In the genomic region with DNA sequence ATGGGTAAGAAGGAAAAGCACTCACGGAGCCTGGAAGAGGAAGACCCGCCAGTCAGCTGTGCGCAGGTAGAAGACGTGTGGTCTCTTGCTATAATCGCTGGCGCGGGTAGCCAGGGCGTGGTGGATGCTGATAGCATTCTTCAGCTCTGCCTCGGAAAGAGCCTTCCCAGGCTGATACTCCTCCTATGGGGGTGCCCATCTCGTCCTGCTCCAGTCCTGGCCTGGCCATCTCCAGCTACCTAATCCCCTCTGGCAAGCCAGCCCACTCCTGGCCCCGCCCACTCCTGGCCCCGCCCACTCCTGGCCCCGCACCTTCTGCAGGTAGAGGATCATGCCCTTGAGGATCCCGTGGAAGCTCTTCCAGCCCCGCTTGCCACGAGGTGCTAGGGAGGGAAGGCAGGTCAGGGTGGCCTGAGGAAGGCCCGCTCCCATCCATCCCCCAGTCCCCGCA, we compare ENCODE assay signal across 8 mouse cellular contexts. TPM values are rescaled to one million over a fixed set of nuclear protein-coding genes. Genes with fewer than 3 reads are reported as not detected.
DNase-seq lines count a peak whose midpoint lies in the region; ATAC-seq and TF ChIP-seq lines count a peak whose summit lies in the region.

No protein-coding gene starts in this region.

- no peaks in the 10 kb centered on the region for H3K4me1 ChIP-seq in kidney, adult 2 months (ENCODE audit: control insufficient read depth, insufficient read depth, low read length)
- H3K4me1 ChIP-seq in kidney, embryonic 14.5 days (ENCODE audit: control insufficient read depth, insufficient read depth, low read length), result 0 out of 2 replicates have a peak, but pooled peaks cover 5% of the 10 kb centered on the region
- peaks cover 0 to 14% of the 10 kb centered on the region in 2 experiments; a peak in 1 of 4 replicates for H3K4me1 ChIP-seq in ES-E14 (ENCODE audit: control insufficient read depth in 2 of 2, insufficient read depth in 2 of 2, low read length in 2 of 2, poor library complexity in 1 of 2)
- H3K4me1 ChIP-seq in intestine, postnatal 0 days (replicated peaks; ENCODE audit: control insufficient read depth, insufficient read depth, low read length), result 0 out of 2 replicates have a peak, but pooled peaks cover 1% of the 10 kb centered on the region
- peaks cover 43% of the 10 kb centered on the region for H3K4me1 ChIP-seq in stomach, embryonic 15.5 days
- 0 out of 2 replicates have a peak, but pooled peaks cover 2% of the 10 kb centered on the region for H3K4me1 ChIP-seq in hindbrain, embryonic 11.5 days (replicated peaks; ENCODE audit: control insufficient read depth, insufficient read depth, low read length)

- no peaks in the 10 kb centered on the region for H3K36me3 ChIP-seq in kidney, adult 2 months (ENCODE audit: control insufficient read depth, insufficient read depth, low read length)
- H3K36me3 ChIP-seq in kidney, embryonic 14.5 days (ENCODE audit: control insufficient read depth, insufficient read depth, low read length), result peaks cover 10% of the 10 kb centered on the region
- H3K36me3 ChIP-seq in ES-E14 (ENCODE audit: control insufficient read depth, insufficient read depth, low read length, poor library complexity, severe bottlenecking), result peaks cover 2% of the 10 kb centered on the region; the same call in 1 of the 2 replicates
- H3K36me3 ChIP-seq in intestine, postnatal 0 days (ENCODE audit: control insufficient read depth, insufficient read depth), result peaks cover 27% of the 10 kb centered on the region
- H3K36me3 ChIP-seq in stomach, embryonic 15.5 days, result peaks cover 30% of the 10 kb centered on the region
- H3K36me3 ChIP-seq in hindbrain, embryonic 11.5 days (ENCODE audit: control insufficient read depth, insufficient read depth, low read length), result no peaks in the 10 kb centered on the region

- no peak overlapping the region for H3K4me2 ChIP-seq in kidney, embryonic 14.5 days (replicated peaks; ENCODE audit: low read depth, low read length)
- H3K4me2 ChIP-seq in intestine, postnatal 0 days (replicated peaks; ENCODE audit: low read depth), result peak overlapping the region; percentile 25; the same call in 1 of the 2 replicates
- peak overlapping the region; percentile 74 for H3K4me2 ChIP-seq in stomach, embryonic 15.5 days
- no peak overlapping the region for H3K4me2 ChIP-seq in hindbrain, embryonic 11.5 days (replicated peaks; ENCODE audit: low read depth, low read length)

- ATAC-seq in kidney, embryonic 14.5 days (ENCODE audit: low FRiP score, low TSS enrichment), result no peak
- ATAC-seq in intestine, postnatal 0 days, result no peak
- peak; percentile 13; the same call in 1 of the 2 replicates for ATAC-seq in stomach, embryonic 15.5 days (ENCODE audit: insufficient read depth, low FRiP score, low read depth)
- no peak for ATAC-seq in hindbrain, embryonic 11.5 days (ENCODE audit: low FRiP score)

- in situ Hi-C loops in ES-E14 (cut with MboI; ENCODE audit: low sequenced_read_pairs in 2 of 2, unreplicated experiment in 2 of 2), result no loop called here

- no peak overlapping the region for H3K4me3 ChIP-seq in kidney, adult 2 months (ENCODE audit: insufficient read depth, low read depth, low read length)
- no peak overlapping the region for H3K4me3 ChIP-seq in kidney, embryonic 14.5 days (ENCODE audit: low read length)
- H3K4me3 ChIP-seq in ES-E14 (ENCODE audit: insufficient read depth in 1 of 2, low read depth in 1 of 2, low read length in 2 of 2, poor library complexity in 1 of 2, severe bottlenecking in 1 of 2), result peak overlapping the region; percentile 34 to 47; a peak in 3 of 4 replicates
- no peak overlapping the region for H3K4me3 ChIP-seq in intestine, postnatal 0 days (ENCODE audit: low read depth, low read length)
- 0 out of 2 replicates have a peak overlapping the region, but pooled peaks have one; percentile 1 for H3K4me3 ChIP-seq in stomach, embryonic 15.5 days (replicated peaks)
- no peak overlapping the region for H3K4me3 ChIP-seq in hindbrain, embryonic 11.5 days (ENCODE audit: low read depth, low read length)

- no peak overlapping the region for H3K27ac ChIP-seq in kidney, adult 2 months (ENCODE audit: insufficient read depth, low read depth, low read length)
- H3K27ac ChIP-seq in kidney, embryonic 14.5 days (ENCODE audit: low read depth, low read length), result no peak overlapping the region
- H3K27ac ChIP-seq in ES-E14 (ENCODE audit: insufficient read depth, low read depth, low read length, poor library complexity, severe bottlenecking), result no peak overlapping the region
- no peak overlapping the region for H3K27ac ChIP-seq in intestine, postnatal 0 days (ENCODE audit: low read depth, low read length)
- H3K27ac ChIP-seq in stomach, embryonic 15.5 days, result 0 out of 2 replicates have a peak overlapping the region, but pooled peaks have one; percentile 80
- H3K27ac ChIP-seq in hindbrain, embryonic 11.5 days (ENCODE audit: low read depth, low read length), result no peak overlapping the region

- 22% methylated on average over 18 of the region's 18 CpGs for WGBS in kidney, adult 2 months
- 14% methylated on average over 18 of the region's 18 CpGs for WGBS in kidney, embryonic 14.5 days
- 24% methylated on average over 18 of the region's 18 CpGs for WGBS in intestine, postnatal 0 days
- WGBS in stomach, embryonic 15.5 days, result 22% methylated on average over 18 of the region's 18 CpGs
- 16% methylated on average over 18 of the region's 18 CpGs for WGBS in hindbrain, embryonic 11.5 days

- no peak for TF ChIP-seq POLR2A in kidney, adult 2 months (IDR thresholded peaks at IDR 0.05; ENCODE audit: low read depth, low read length)

- DNase-seq in kidney, adult 2 months, result peak; percentile 29
- peak; percentile 55 to 65 for DNase-seq in B cell, adult 2 months
- no peak for DNase-seq in ES-E14 (ENCODE audit: low read depth, low spot score)
- DNase-seq in hindbrain, embryonic 11.5 days (ENCODE audit: low spot score), result no peak
- no peak for DNase-seq in adipocyte (ENCODE audit: low spot score)

- H3K27me3 ChIP-seq in kidney, adult 2 months (replicated peaks; ENCODE audit: control insufficient read depth, insufficient read depth, low read length), result no peaks in the 10 kb centered on the region
- H3K27me3 ChIP-seq in kidney, embryonic 14.5 days (ENCODE audit: control insufficient read depth, insufficient read depth, low read length), result peaks cover 61% of the 10 kb centered on the region
- peaks cover 41% of the 10 kb centered on the region for H3K27me3 ChIP-seq in intestine, postnatal 0 days (replicated peaks; ENCODE audit: control insufficient read depth, insufficient read depth, low read length)
- peaks cover 30% of the 10 kb centered on the region for H3K27me3 ChIP-seq in stomach, embryonic 15.5 days (replicated peaks)
- H3K27me3 ChIP-seq in hindbrain, embryonic 11.5 days (ENCODE audit: control insufficient read depth, insufficient read depth, low read length), result peaks cover 61% of the 10 kb centered on the region

- TF ChIP-seq CTCF in kidney, adult 2 months (conservative IDR thresholded peaks at IDR 0.05; ENCODE audit: insufficient read depth, insufficient read length, low read depth, low read length), result no peak
- no peak for TF ChIP-seq CTCF in intestine, postnatal 0 days (IDR thresholded peaks at IDR 0.05; ENCODE audit: low read depth)

- H3K9ac ChIP-seq in kidney, embryonic 14.5 days (ENCODE audit: low read depth, low read length), result no peak overlapping the region
- H3K9ac ChIP-seq in ES-E14 (ENCODE audit: insufficient read depth, low read depth, low read length, poor library complexity, severe bottlenecking), result no peak overlapping the region
- 0 out of 2 replicates have a peak overlapping the region, but pooled peaks have one; percentile 12 for H3K9ac ChIP-seq in intestine, postnatal 0 days (ENCODE audit: low read depth, low read length)
- H3K9ac ChIP-seq in stomach, embryonic 15.5 days, result no peak overlapping the region
- no peak overlapping the region for H3K9ac ChIP-seq in hindbrain, embryonic 11.5 days (ENCODE audit: low read depth, low read length)

- H3K9me3 ChIP-seq in kidney, embryonic 14.5 days (ENCODE audit: control insufficient read depth, low read length), result no peaks in the 10 kb centered on the region
- no peaks in the 10 kb centered on the region for H3K9me3 ChIP-seq in ES-E14 (ENCODE audit: control insufficient read depth, insufficient read depth, low read depth, low read length)
- H3K9me3 ChIP-seq in intestine, postnatal 0 days (ENCODE audit: control insufficient read depth), result no peaks in the 10 kb centered on the region
- H3K9me3 ChIP-seq in stomach, embryonic 15.5 days, result no peaks in the 10 kb centered on the region
- no peaks in the 10 kb centered on the region for H3K9me3 ChIP-seq in hindbrain, embryonic 11.5 days (ENCODE audit: control insufficient read depth, low read length)

RNA-seq across cellular contexts. Expression of a gene that starts 10.1 kb away (rescaled TPM):
- polyA plus RNA-seq in kidney, adult 2 months (2012; rRNA removed), result 21.6 and 25.4 TPM in 2 replicates
- 6.3 and 8.9 TPM in 2 replicates for polyA plus RNA-seq in kidney, embryonic 14.5 days (2014; fragmentation: Nextera tagmentation; extraction: Ambion mirVana)
- total RNA-seq in ES-E14 (2012; rRNA removed), result 11.6 and 13.0 TPM in 2 replicates
- polyA plus RNA-seq in intestine, postnatal 0 days (2015; fragmentation: Nextera tagmentation; extraction: Ambion mirVana), result 6.1 and 6.7 TPM in 2 replicates
- 10.6 TPM in 2 replicates for polyA plus RNA-seq in stomach, embryonic 15.5 days (2015; fragmentation: Nextera tagmentation; extraction: Ambion mirVana)
- 2.7 and 4.6 TPM in 2 replicates for polyA plus RNA-seq in hindbrain, embryonic 11.5 days (2014; fragmentation: Nextera tagmentation; extraction: Ambion mirVana)

RNA-seq across cellular contexts. Expression of a gene that starts 12.8 kb away (rescaled TPM):
- 1.9 and 2.7 TPM in 2 replicates for polyA plus RNA-seq in kidney, adult 2 months (2012; rRNA removed)
- 1.7 and 1.8 TPM in 2 replicates for polyA plus RNA-seq in kidney, embryonic 14.5 days (2014; fragmentation: Nextera tagmentation; extraction: Ambion mirVana)
- 2.4 and 3.1 TPM in 2 replicates for total RNA-seq in ES-E14 (2012; rRNA removed)
- polyA plus RNA-seq in intestine, postnatal 0 days (2015; fragmentation: Nextera tagmentation; extraction: Ambion mirVana), result 27.1 and 30.1 TPM in 2 replicates
- polyA plus RNA-seq in stomach, embryonic 15.5 days (2015; fragmentation: Nextera tagmentation; extraction: Ambion mirVana), result 52.9 and 54.7 TPM in 2 replicates
- 10.0 and 11.9 TPM in 2 replicates for polyA plus RNA-seq in hindbrain, embryonic 11.5 days (2014; fragmentation: Nextera tagmentation; extraction: Ambion mirVana)

RNA-seq across cellular contexts. Expression of a gene that starts 13.8 kb away (rescaled TPM):
- 26.1 and 35.8 TPM in 2 replicates for polyA plus RNA-seq in kidney, adult 2 months (2012; rRNA removed)
- 14.2 and 18.2 TPM in 2 replicates for polyA plus RNA-seq in kidney, embryonic 14.5 days (2014; fragmentation: Nextera tagmentation; extraction: Ambion mirVana)
- total RNA-seq in ES-E14 (2012; rRNA removed), result 7.8 and 7.9 TPM in 2 replicates
- 22.0 and 25.3 TPM in 2 replicates for polyA plus RNA-seq in intestine, postnatal 0 days (2015; fragmentation: Nextera tagmentation; extraction: Ambion mirVana)
- polyA plus RNA-seq in stomach, embryonic 15.5 days (2015; fragmentation: Nextera tagmentation; extraction: Ambion mirVana), result 16.7 TPM in 2 replicates
- polyA plus RNA-seq in hindbrain, embryonic 11.5 days (2014; fragmentation: Nextera tagmentation; extraction: Ambion mirVana), result 26.3 and 27.1 TPM in 2 replicates

RNA-seq across cellular contexts. Expression of a gene that starts 24.3 kb away (rescaled TPM):
- polyA plus RNA-seq in kidney, adult 2 months (2012; rRNA removed), result 69.8 and 72.0 TPM in 2 replicates
- 164 and 165 TPM in 2 replicates for polyA plus RNA-seq in kidney, embryonic 14.5 days (2014; fragmentation: Nextera tagmentation; extraction: Ambion mirVana)
- 75.1 and 102 TPM in 2 replicates for total RNA-seq in ES-E14 (2012; rRNA removed)
- polyA plus RNA-seq in intestine, postnatal 0 days (2015; fragmentation: Nextera tagmentation; extraction: Ambion mirVana), result 78.8 and 80.0 TPM in 2 replicates
- 134 and 137 TPM in 2 replicates for polyA plus RNA-seq in stomach, embryonic 15.5 days (2015; fragmentation: Nextera tagmentation; extraction: Ambion mirVana)
- 252 and 260 TPM in 2 replicates for polyA plus RNA-seq in hindbrain, embryonic 11.5 days (2014; fragmentation: Nextera tagmentation; extraction: Ambion mirVana)

RNA-seq across cellular contexts. Expression of a gene that starts 26.7 kb away (rescaled TPM):
- polyA plus RNA-seq in kidney, adult 2 months (2012; rRNA removed), result 34.7 and 43.8 TPM in 2 replicates
- polyA plus RNA-seq in kidney, embryonic 14.5 days (2014; fragmentation: Nextera tagmentation; extraction: Ambion mirVana), result 7.9 and 10.8 TPM in 2 replicates
- total RNA-seq in ES-E14 (2012; rRNA removed), result 9.9 and 19.8 TPM in 2 replicates
- polyA plus RNA-seq in intestine, postnatal 0 days (2015; fragmentation: Nextera tagmentation; extraction: Ambion mirVana), result 11.8 and 12.7 TPM in 2 replicates
- polyA plus RNA-seq in stomach, embryonic 15.5 days (2015; fragmentation: Nextera tagmentation; extraction: Ambion mirVana), result 11.9 and 12.9 TPM in 2 replicates
- polyA plus RNA-seq in hindbrain, embryonic 11.5 days (2014; fragmentation: Nextera tagmentation; extraction: Ambion mirVana), result 4.4 and 6.9 TPM in 2 replicates

Comparison
In these comparisons a context has a peak if more than half of its experiments do, and no peak if none do; other contexts are left out.
1. DNase-seq: peak in kidney, adult 2 months (single experiment) and B cell, adult 2 months (2 of 2); none in ES-E14 (single experiment), hindbrain, embryonic 11.5 days (single experiment) and adipocyte (single experiment).
2. H3K4me3 ChIP-seq: peak in ES-E14 (2 of 2) and stomach, embryonic 15.5 days (single experiment); none in kidney, adult 2 months (single experiment), kidney, embryonic 14.5 days (single experiment), intestine, postnatal 0 days (single experiment) and hindbrain, embryonic 11.5 days (single experiment).
3. H3K4me2 ChIP-seq: peak in intestine, postnatal 0 days (single experiment) and stomach, embryonic 15.5 days (single experiment); none in kidney, embryonic 14.5 days (single experiment) and hindbrain, embryonic 11.5 days (single experiment).